Mouse (Mus musculus) hindbrain, embryonic 12.5 days (tissue): ENCODE data around the gene Cpne6. TPM values are rescaled to one million over a fixed set of nuclear protein-coding genes. Genes with fewer than 3 reads are reported as not detected.

Experiments used
- ATAC-seq: fragments of 200-750 bp; cut with Nextera tagmentation; 2 replicates; pipeline ENCODE4 v1.8.0; 2017; ENCODE audit warnings: moderate TSS enrichment; ENCODE audit not compliant: low FRiP score
- H3K27ac ChIP-seq: fragments of 300-500 bp; sonication (generic); 2 replicates; pipeline ENCODE4 v1.5.1; 2016; ENCODE audit warnings: mild to moderate bottlenecking
- H3K27me3 ChIP-seq: fragments of 300-500 bp; sonication (generic); 2 replicates; pipeline ENCODE4 v1.6.1; 2016; ENCODE audit warnings: mild to moderate bottlenecking
- H3K36me3 ChIP-seq: fragments of 300-500 bp; sonication (generic); 2 replicates; pipeline ENCODE4 v1.6.1; 2016; ENCODE audit warnings: mild to moderate bottlenecking
- H3K4me1 ChIP-seq: fragments of 300-500 bp; sonication (generic); 2 replicates; pipeline ENCODE4 v1.6.1; 2016
- H3K4me2 ChIP-seq: fragments of 300-500 bp; sonication (generic); replicated peaks from 2 replicates; pipeline ENCODE4 v1.6.1; 2016; ENCODE audit warnings: mild to moderate bottlenecking
- H3K4me3 ChIP-seq: fragments of 300-500 bp; sonication (generic); 2 replicates; pipeline ENCODE4 v1.5.1; 2016; ENCODE audit warnings: mild to moderate bottlenecking
- H3K9ac ChIP-seq: fragments of 300-500 bp; sonication (generic); 2 replicates; pipeline ENCODE4 v1.6.1; 2016; ENCODE audit warnings: mild to moderate bottlenecking, moderate library complexity
- H3K9me3 ChIP-seq: fragments of 300-500 bp; sonication (generic); replicated peaks from 2 replicates; pipeline ENCODE4 v1.6.1; 2016; ENCODE audit warnings: mild to moderate bottlenecking
- WGBS: fragments of 180-500 bp; shearing (Covaris S2); methylation state at CpG from one replicate; pipeline ENCODE4 v1.1.7; 2016; 5-methylcytosine and 5-hydroxymethylcytosine counted together
- polyA plus RNA-seq: library from polyadenylated mRNA; unstranded; fragments of >200 nt; fragmentation: Nextera tagmentation; extraction: Ambion mirVana; gene quantifications from 2 replicates; pipeline ENCODE4 v1.2.1, GENCODE M21; 2016

Cpne6 gene
- polyA plus RNA-seq, 1 experiment from 2014 or later = 0.83 TPM

- Histone ChIP-seq H3K27me3 (peaks cover 9% of the 10 kb centered on the region; the same call in 1 of the 2 replicates), H3K4me2 (no peak overlapping the region), H3K27ac (no peak overlapping the region), H3K36me3 (0 out of 2 replicates have a peak, but pooled peaks cover 6% of the 10 kb centered on the region), H3K9me3 (no peaks in the 10 kb centered on the region), H3K4me3 (no peak overlapping the region), H3K9ac (no peak overlapping the region), H3K4me1 (peaks cover 19% of the 10 kb centered on the region)
- WGBS = 71% methylated on average over 10 of the region's 10 CpGs
- no peak for ATAC-seq
Measured at GRCm38 (mm10) chr14:55509540-55509939, 705 bp upstream of the Cpne6 start.

- 0 out of 2 replicates have a peak, but pooled peaks have one; percentile 5 for ATAC-seq
- H3K27ac ChIP-seq = no peak overlapping the region
- no peaks in the 10 kb centered on the region for H3K9me3 ChIP-seq
- 57% methylated on average over 7 of the region's 7 CpGs for WGBS
- H3K9ac ChIP-seq = no peak overlapping the region
- H3K4me1 ChIP-seq = peaks cover 19% of the 10 kb centered on the region
- H3K4me3 ChIP-seq = no peak overlapping the region
- H3K4me2 ChIP-seq = no peak overlapping the region
- 0 out of 2 replicates have a peak, but pooled peaks cover 6% of the 10 kb centered on the region for H3K36me3 ChIP-seq
- peaks cover 9% of the 10 kb centered on the region; the same call in 1 of the 2 replicates for H3K27me3 ChIP-seq
Measured at GRCm38 (mm10) chr14:55511037-55511436, 792 bp downstream of the Cpne6 start.

GRCm38 (mm10) chr14:55513927-55514326, 3.7 kb downstream of the Cpne6 start:
- Histone ChIP-seq H3K27ac (no peak overlapping the region), H3K9ac (no peak overlapping the region)

GRCm38 (mm10) chr14:55515846-55516245, 5.6 kb downstream of the Cpne6 start:
- Histone ChIP-seq H3K9ac (no peak overlapping the region), H3K4me1 (peaks cover 27% of the 10 kb centered on the region), H3K4me2 (no peak overlapping the region), H3K4me3 (no peak overlapping the region), H3K36me3 (no peaks in the 10 kb centered on the region), H3K27ac (no peak overlapping the region), H3K9me3 (no peaks in the 10 kb centered on the region), H3K27me3 (peaks cover 20% of the 10 kb centered on the region)
- WGBS = 97% methylated on average over 4 of the region's 4 CpGs
- ATAC-seq = no peak

More at GRCm38 (mm10) chr14:55513927-55514326, 3.7 kb downstream of the Cpne6 start:
- Histone ChIP-seq H3K4me3 (no peak overlapping the region), H3K36me3 (no peaks in the 10 kb centered on the region), H3K4me1 (peaks cover 21% of the 10 kb centered on the region), H3K9me3 (no peaks in the 10 kb centered on the region), H3K27me3 (peaks cover 9% of the 10 kb centered on the region; the same call in 1 of the 2 replicates), H3K4me2 (no peak overlapping the region)
- ATAC-seq = no peak
- 69% methylated on average over 10 of the region's 10 CpGs for WGBS

GRCm38 (mm10) chr14:55518897-55519296, 8.7 kb downstream of the Cpne6 start:
- Histone ChIP-seq H3K9me3 (no peaks in the 10 kb centered on the region), H3K27ac (peak overlapping the region; percentile 49; the same call in 1 of the 2 replicates), H3K4me2 (no peak overlapping the region), H3K36me3 (no peaks in the 10 kb centered on the region), H3K4me1 (peaks cover 23% of the 10 kb centered on the region), H3K9ac (no peak overlapping the region), H3K4me3 (no peak overlapping the region), H3K27me3 (peaks cover 34% of the 10 kb centered on the region)
- 20% methylated on average over 2 of the region's 2 CpGs for WGBS
- peak; percentile 81 for ATAC-seq

- no peak for ATAC-seq
- Histone ChIP-seq H3K4me2 (no peak overlapping the region; the same call in 1 of the 2 replicates), H3K4me1 (peaks cover 23% of the 10 kb centered on the region), H3K27ac (peak overlapping the region; percentile 49; the same call in 1 of the 2 replicates), H3K9ac (no peak overlapping the region), H3K9me3 (no peaks in the 10 kb centered on the region), H3K36me3 (no peaks in the 10 kb centered on the region), H3K4me3 (no peak overlapping the region), H3K27me3 (peaks cover 34% of the 10 kb centered on the region)
- 57% methylated on average over 4 of the region's 4 CpGs for WGBS
Measured at GRCm38 (mm10) chr14:55519604-55520003, 9.4 kb downstream of the Cpne6 start.

GRCm38 (mm10) chr14:55520451-55521361, 10.5 kb downstream of the Cpne6 start:
- Histone ChIP-seq H3K4me2 (peak overlapping the region; percentile 87), H3K9me3 (no peaks in the 10 kb centered on the region), H3K4me1 (peaks cover 23% of the 10 kb centered on the region), H3K27ac (peak overlapping the region; percentile 45; the same call in 1 of the 2 replicates), H3K4me3 (peak overlapping the region; percentile 50), H3K27me3 (peaks cover 34% of the 10 kb centered on the region), H3K36me3 (no peaks in the 10 kb centered on the region), H3K9ac (peak overlapping the region; percentile 57)
- under 1% methylated on average over 61 of the region's 61 CpGs for WGBS
- ATAC-seq = peak; percentile 64

- Histone ChIP-seq H3K9ac (no peak overlapping the region), H3K27ac (no peak overlapping the region), H3K4me3 (no peak overlapping the region), H3K9me3 (no peaks in the 10 kb centered on the region), H3K36me3 (no peaks in the 10 kb centered on the region), H3K4me2 (no peak overlapping the region), H3K27me3 (peaks cover 34% of the 10 kb centered on the region), H3K4me1 (peaks cover 15% of the 10 kb centered on the region)
- no peak for ATAC-seq
- WGBS = 61% methylated on average over 4 of the region's 4 CpGs
Measured at GRCm38 (mm10) chr14:55524062-55524461, 13.8 kb downstream of the Cpne6 start.

- H3K4me1 ChIP-seq = peaks cover 9% of the 10 kb centered on the region; the same call in 1 of the 2 replicates
- H3K9me3 ChIP-seq = no peaks in the 10 kb centered on the region
- ATAC-seq = no peak
- H3K4me2 ChIP-seq = no peak within 1 kb of the TSS
- WGBS = 46% methylated on average over 8 of the region's 8 CpGs
- H3K4me3 ChIP-seq = no peak within 1 kb of the TSS
- no peak within 1 kb of the TSS for H3K9ac ChIP-seq
- peaks cover 33% of the 10 kb centered on the region for H3K27me3 ChIP-seq
- no peaks in the 10 kb centered on the region for H3K36me3 ChIP-seq
- H3K27ac ChIP-seq = no peak within 1 kb of the TSS
Measured at GRCm38 (mm10) chr14:55524785-55525184, 14.5 kb downstream of the Cpne6 start, which contains the start of gene Nrl. Gene Nrl, minus strand, starts transcription at chr14:55524981.

GRCm38 (mm10) chr14:55526674-55527073, 16.4 kb downstream of the Cpne6 start:
- Histone ChIP-seq H3K27ac (no peak overlapping the region), H3K4me3 (no peak overlapping the region), H3K36me3 (no peaks in the 10 kb centered on the region), H3K9me3 (no peaks in the 10 kb centered on the region), H3K9ac (no peak overlapping the region), H3K4me1 (no peaks in the 10 kb centered on the region), H3K27me3 (peaks cover 25% of the 10 kb centered on the region), H3K4me2 (no peak overlapping the region)
- WGBS = 87% methylated on average over 2 of the region's 2 CpGs
- ATAC-seq = no peak

- 21% methylated on average over 3 of the region's 3 CpGs for WGBS
- H3K27me3 ChIP-seq = peaks cover 15% of the 10 kb centered on the region
- no peak overlapping the region for H3K9ac ChIP-seq
- no peak overlapping the region for H3K4me2 ChIP-seq
- no peaks in the 10 kb centered on the region for H3K9me3 ChIP-seq
- no peaks in the 10 kb centered on the region for H3K36me3 ChIP-seq
- H3K4me3 ChIP-seq = no peak overlapping the region
- H3K27ac ChIP-seq = no peak overlapping the region
- no peaks in the 10 kb centered on the region for H3K4me1 ChIP-seq
- ATAC-seq = no peak
Measured at GRCm38 (mm10) chr14:55527940-55528339, 17.7 kb downstream of the Cpne6 start.

GRCm38 (mm10) chr14:55536116-55536745, 26.0 kb downstream of the Cpne6 start:
- Histone ChIP-seq H3K27me3 (no peaks in the 10 kb centered on the region), H3K9me3 (no peaks in the 10 kb centered on the region), H3K27ac (no peak overlapping the region), H3K4me1 (peaks cover 19% of the 10 kb centered on the region), H3K36me3 (no peaks in the 10 kb centered on the region), H3K4me3 (no peak overlapping the region), H3K9ac (no peak overlapping the region), H3K4me2 (no peak overlapping the region)
- WGBS = 52% methylated on average over 6 of the region's 6 CpGs
- no peak for ATAC-seq
